In genomic region chr5:148283177-148283576, GRCm38 (mm10) we compare ENCODE assay signal across 20 mouse cellular contexts.
"Had no signal": no experiment of that assay in that cellular context is flagged by ENCODE, and none has a peak within 500 bp of the region (broad histone marks: within the 10 kb centered on the region; RNA-seq: fewer than 3 reads in every experiment).

No protein-coding gene starts in this region.

- DNase-seq: gastrocnemius, adult 2 months; gastrocnemius, postnatal 10 days; gastrocnemius, postnatal 25 days; heart, postnatal 4 days; kidney, adult 18-20 months; kidney, adult 8-10 months; kidney, postnatal 25 days; liver had no signal

- ATAC-seq: inflammation-experienced regulatory T-cells, adult 6 months; intestine, embryonic 15.5 days; intestine, postnatal 0 days had no signal

- H3K4me1 ChIP-seq: hindbrain, embryonic 10.5 days; hindbrain, embryonic 12.5 days; hindbrain, embryonic 15.5 days; intestine, embryonic 15.5 days; limb, embryonic 10.5 days had no signal

- H3K4me3 ChIP-seq: gastrocnemius, adult 2 months; heart, embryonic 10.5 days; heart, embryonic 12.5 days; hindbrain, embryonic 10.5 days; hindbrain, embryonic 12.5 days; hindbrain, embryonic 15.5 days; intestine, embryonic 15.5 days; layer of hippocampus, adult 2 months; limb, embryonic 10.5 days; limb, embryonic 12.5 days had no signal

- H3K36me3 ChIP-seq: hindbrain, embryonic 10.5 days; hindbrain, embryonic 12.5 days; intestine, embryonic 15.5 days; limb, embryonic 10.5 days; limb, embryonic 12.5 days had no signal

- H3K27ac ChIP-seq: gastrocnemius, adult 2 months; heart, embryonic 10.5 days; hindbrain, embryonic 10.5 days; hindbrain, embryonic 12.5 days; hindbrain, embryonic 15.5 days; intestine, embryonic 15.5 days; layer of hippocampus, adult 2 months; limb, embryonic 10.5 days; limb, embryonic 12.5 days had no signal

- H3K4me2 ChIP-seq: heart, embryonic 12.5 days; hindbrain, embryonic 12.5 days; hindbrain, embryonic 15.5 days; intestine, embryonic 15.5 days; limb, embryonic 12.5 days; liver, embryonic 11.5 days had no signal

- H3K27me3 ChIP-seq: heart, embryonic 12.5 days; hindbrain, embryonic 12.5 days; hindbrain, embryonic 15.5 days; intestine, embryonic 15.5 days had no signal

- H3K9ac ChIP-seq: heart, embryonic 12.5 days; hindbrain, embryonic 12.5 days; hindbrain, embryonic 15.5 days; intestine, embryonic 15.5 days; limb, embryonic 12.5 days had no signal

- H3K9me3 ChIP-seq: heart, embryonic 10.5 days; heart, embryonic 12.5 days; hindbrain, embryonic 10.5 days; hindbrain, embryonic 12.5 days; hindbrain, embryonic 15.5 days; intestine, embryonic 15.5 days; limb, embryonic 10.5 days; limb, embryonic 12.5 days had no signal
